Mouse (Mus musculus) cerebellum, postnatal 10 days (tissue): Measurements from ENCODE around the gene Map3k14.
"Not testable (repeated sequence)": the region's sequence is repeated elsewhere in the genome, so short reads cannot be mapped to it uniquely, and the experiment has no call there.

Source experiments
- DNase-seq, 2 experiments: peaks; one replicate each; pipeline ENCODE4 v3.0.0; 2021; ENCODE audit warnings: mixed read lengths in 2 of 2

Map3k14 gene

DNA sequence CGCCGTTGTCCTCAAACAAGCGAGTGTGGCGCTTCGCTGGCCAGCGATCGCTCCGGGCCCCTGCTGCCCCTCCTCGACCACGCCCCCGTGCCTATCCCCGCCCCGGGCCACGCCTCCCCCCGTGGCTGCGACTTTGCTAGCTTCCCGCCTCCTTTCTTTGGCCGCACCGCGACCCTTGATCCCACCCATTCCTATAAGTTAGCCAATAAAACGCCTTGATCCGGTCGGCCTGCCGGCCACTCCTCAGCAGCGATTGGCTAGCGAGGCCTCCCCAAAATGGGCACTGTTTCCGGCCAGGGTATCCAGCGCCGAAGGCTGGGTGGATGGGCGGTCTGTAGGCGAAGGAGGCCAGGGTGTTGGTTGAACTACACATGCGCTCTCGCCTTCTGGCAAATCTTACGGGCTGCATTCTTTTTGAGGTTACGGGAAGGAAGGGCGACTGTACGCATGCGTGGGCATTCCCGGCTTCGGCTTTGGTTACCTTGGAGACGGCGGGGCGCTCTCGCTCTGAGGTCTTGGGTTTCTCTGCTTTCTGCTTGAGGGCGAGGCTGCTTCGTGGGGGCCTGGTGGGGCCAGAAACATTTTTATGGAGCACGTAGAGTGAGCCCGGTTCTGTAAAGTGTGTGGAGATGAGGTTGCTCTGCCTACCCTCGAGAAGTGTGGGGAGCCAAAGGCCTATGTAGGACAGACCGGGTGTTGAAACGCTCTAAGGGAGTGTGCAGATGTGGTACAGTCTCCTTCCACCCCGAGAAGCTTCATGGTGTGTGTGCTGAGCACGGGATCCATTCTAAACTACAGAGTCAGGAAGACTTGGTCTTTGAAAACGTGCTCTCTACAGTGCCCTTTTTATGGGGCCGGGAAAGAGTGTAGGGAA, at the start of gene Map3k14:
Gene Map3k14 (minus strand): TSS at position 127 of the 874 bp plus-strand sequence.
- DNase-seq: peak; percentile 99 to 100

DNA sequence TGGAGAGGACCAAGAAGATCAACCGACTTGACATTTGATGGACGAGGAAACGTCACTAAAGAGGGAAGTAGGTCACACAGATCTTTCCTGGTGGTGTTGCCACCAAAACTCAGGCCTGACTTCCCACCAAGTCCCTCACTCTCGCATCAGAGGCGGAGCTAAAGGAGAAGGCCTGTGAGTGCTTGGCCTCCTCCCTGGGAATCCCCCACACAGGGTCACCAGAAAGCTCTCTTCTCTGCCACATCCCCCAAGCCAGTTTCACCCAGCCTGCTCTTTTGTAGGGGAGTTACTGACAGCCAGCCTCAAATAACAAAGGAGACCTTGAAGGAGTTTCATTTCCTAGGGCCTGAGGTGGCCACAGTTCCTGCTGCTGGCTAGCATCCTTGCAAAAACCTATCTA, 48.1 kb upstream of the Map3k14 start:
- DNase-seq: no peak

DNA sequence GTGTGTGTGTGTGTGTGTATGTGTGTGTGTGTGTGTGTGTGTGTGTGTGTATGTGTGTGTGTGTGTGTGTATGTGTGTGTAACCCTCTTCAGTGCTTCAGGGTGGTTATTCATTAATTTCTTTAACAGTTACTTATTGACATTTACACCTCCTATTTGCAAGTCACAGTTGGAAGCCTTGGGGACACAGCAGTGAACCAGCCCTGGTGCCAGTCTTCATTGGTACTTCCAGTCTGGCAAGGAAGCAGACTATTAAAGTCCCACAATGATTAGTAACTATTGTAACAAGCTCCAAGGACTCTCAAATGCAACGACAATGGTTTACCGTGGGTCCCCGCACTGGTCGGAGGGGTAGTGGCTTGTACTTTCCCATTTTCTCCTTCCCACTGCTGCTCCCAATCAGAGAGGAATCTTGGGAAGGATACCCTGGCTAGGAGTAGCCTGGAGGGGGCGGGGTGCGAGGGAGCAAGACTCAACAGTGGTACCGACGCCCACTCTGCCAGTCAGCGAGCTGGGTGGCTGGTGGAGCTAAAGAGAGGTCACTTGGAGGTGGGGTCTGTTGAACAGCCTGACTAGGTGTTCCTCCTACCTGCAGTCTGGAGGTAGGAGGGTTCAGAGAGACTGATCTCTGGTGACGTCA, 47.6 kb upstream of the Map3k14 start:
- DNase-seq: no peak

DNA sequence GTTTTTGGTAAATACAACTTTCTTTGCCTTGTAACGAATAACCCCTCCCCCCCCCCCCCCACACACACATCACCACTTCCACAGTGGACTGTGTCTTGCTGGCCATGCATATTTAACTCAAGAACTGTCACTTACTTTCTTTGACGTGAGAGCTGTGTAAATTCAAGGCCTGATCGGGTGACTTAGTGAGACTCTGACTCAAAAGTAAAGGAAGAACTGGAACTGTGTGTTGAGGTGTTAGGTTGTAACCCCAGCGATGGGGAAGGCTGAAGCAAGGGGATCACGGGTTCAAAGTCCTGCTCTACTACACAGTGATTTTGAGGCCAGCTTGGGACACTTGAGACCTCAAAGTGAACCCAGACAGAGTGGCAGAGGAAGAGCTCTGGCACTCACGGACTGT, 46.3 kb upstream of the Map3k14 start:
- DNase-seq: no peak

DNA sequence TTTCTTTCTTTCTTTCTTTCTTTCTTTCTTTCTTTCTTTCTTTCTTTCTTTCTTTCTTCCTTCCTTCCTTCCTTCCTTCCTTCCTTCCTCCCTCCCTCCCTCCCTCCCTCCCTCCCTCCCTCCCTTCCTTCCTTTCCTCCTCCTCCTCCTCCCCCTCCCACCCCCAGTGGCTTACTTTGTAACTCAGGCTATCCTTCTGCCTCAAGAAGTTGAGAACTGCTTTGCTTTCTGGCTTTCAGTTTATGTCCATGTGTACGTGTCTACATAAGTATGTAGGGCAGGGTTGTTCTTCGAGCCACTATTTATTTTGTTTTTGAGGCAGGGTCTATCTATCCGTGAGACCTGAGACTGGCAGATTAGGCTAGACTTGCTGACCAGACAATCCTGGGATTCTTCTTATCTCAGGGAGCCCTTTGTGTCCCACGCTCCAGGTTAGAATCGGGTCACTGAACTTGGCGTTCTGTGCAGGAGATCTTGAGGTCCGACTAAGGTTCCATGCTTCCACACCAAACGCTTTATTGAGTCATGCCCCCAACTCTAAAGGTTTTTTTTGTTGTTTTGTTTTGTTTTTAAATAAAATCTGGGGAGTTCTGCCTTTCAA, 45.5 kb upstream of the Map3k14 start:
- DNase-seq: no peak

DNA sequence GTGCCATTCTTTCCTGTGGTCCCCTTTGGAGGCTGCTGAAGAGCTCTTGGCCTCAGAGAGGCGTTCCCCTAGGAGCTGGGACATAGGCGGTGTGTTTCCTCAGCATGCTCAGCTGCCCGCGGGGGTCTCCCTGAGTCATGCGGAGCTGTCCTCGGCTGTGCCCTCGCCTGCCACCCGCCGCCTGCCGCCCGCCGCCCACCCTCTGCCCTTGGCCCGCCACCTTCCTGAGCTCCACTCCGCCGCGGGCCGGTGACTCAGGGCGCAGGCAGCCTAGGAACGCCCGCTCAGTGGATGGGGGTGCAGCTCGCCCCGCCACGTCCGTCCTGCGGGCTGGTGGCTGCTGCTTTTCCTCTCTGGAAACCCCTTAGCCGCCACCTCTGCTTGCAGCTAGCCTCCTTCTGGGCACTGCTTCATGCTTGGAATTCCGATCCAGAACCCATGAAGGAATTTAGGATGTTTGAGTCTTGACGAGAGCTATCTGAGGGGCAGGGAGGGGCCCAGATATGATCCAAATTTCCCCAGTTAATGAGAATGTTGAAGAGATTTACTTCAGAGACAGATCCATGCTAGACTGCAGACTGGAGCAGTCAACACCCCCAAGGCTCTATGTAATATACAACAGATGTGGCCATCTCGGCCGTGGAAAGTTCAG, 44.8 kb upstream of the Map3k14 start:
- DNase-seq: peak; percentile 47 to 53

DNA sequence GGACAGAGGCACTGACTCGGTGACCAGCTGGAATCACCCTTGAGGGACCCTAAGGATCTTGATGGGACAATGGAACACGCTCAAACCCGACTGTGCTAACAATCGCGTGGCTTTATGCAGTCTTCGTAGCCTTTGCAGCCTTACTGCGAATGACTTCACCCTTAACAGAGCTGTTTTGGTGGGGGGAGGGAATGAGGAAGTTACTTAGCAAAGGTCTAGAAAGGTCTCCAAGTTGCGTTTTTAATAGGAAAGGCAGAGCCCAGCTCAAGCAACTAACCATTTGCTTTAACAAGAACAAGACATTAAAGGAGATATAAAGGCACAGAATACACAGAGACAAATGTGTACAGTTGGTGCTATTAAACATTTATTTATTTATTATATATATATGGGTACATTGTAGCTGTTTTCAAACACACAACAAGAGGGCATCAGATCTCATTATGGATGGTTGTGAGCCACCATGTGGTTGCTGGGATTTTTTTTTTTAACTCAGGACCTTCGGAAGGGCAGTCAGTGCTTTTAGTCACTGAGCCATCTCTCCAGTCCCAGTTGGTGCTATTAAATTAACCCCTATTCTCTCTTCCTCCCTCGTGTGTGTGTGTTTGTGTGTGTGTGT, 42.8 kb upstream of the Map3k14 start:
- no peak for DNase-seq

DNA sequence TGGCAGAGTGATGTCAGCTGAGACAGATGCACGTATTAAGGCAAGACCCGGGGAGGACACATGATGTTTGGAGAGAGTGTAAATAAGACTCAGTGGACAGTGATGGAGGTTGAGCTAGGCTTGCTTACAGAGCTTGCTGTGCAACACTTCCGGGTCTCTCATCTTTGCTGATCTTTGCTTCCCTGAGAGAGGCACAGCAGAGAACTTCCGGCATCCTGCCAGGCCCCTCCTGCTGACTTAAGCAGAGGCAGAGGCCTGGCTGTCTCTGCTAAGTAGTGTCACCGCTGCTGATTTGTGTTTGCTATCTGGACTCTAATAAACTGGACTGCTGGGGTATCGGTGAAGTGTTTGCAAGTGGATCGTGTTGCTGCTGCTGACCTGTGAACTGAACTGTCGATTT, 40.6 kb upstream of the Map3k14 start:
- peak in 1 of 2 experiments; percentile 52 for DNase-seq

DNA sequence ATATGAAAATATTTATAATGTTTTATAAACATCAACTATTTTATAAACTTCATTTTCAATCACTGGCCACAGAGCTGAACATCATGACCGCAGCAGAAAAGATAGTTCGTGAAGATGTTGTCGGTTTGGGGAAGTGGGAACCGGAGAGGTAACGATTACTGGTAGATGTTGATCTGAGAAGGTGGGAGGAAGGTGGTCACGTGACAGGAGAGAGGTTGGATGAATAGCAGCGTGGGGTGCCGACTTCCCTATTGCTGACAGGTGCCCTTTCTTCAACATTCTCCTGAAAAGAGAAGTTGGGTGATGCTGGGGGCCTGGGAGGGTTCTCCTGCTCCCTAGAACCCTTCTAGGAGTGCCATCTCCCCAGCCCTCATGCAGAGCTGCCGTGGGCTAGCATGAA, 37.3 kb upstream of the Map3k14 start:
- DNase-seq: no peak

DNA sequence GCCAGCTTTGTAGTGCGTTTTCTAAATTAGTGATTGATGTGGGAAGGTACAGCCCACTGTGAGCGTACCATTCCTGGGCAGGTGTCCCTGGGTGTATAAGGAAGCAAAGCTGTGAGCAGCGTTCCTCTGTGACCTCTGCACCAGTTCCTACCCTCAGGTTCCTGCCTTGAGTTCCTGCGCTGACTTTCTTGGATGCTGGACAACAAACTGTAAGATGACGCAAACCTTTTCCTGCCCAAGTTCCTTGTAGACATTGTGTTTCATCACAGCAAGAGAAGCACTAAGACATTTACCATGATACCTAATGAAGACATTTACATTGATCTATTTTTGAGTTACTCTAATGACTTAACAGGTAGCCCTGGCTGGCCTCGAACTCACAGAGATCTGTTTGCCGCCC, 27.5 kb upstream of the Map3k14 start:
- no peak for DNase-seq

DNA sequence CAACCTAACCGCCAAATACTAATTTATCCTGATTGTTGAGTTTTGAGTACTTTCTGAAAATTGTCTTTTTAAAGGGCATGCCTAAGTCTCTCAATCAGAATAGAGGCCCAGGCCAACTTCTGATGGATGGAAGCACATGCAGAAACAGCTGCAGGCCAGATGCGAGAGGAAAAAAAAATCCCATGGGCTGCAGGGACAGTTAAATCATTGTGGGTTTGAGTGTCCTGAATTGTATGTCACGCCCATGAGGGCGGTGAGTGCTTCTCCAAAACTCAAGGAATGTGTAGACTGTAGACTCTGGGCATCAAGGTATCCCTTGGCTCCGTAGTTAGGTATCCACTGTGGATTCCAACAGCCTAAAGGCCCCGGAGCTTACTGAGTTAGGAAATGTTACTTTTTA, 26.8 kb upstream of the Map3k14 start:
- no peak for DNase-seq

DNA sequence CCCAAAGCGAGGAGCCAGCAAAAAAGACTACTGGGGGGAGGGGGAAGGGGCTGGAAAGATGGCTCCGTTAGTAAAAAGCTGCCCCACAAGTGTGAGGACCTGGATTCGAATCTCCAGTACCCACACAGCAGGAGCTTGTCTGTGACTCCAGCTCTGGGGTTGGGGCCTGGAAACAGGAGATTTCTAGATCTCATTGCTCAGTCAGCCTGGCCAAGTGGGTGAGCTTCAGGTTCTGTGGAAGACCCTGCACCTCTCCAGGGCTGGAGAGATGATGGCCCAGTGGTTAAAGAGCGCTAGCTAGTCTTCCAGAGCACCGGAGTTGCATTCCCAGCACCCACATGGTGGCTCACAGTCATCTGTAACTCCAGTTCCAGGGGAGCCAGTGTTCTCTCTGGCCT, 25.6 kb upstream of the Map3k14 start:
- DNase-seq: no peak

DNA sequence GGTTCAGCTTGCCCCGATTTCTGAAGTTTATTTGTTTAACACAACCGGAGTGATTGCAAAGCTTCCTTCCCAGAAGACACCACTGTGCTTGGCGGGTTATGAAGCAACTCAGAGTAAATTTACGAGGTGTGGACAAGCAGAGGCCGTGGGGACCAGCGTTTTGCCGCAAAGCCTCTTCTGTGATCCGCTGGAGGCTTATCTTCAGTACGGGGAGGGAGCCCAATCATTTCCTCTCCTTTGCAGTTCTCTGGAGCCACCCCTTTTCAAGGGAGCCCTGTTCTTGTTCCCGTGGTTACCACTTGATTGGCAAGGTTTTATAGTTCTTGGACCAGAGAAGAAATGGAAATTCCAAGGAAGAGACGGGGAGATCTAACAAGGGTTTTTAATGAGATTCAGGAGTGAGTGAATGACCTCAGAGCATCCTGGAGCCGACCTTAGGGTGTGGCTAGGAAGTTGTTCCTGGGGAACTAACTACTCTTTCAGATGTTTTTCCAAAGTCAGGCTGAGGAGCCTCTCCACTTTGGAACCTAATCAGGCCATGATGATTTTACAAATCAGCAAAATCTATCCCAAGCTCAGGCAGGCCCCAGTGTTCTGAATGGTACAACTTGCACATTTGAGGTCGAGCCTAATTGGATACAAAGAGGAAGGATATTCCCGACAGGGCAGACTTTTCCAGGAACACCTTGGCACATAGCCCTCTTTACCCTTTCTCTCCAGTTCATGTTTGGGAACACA, 25.0 kb upstream of the Map3k14 start:
- peak; percentile 34 to 40 for DNase-seq

DNA sequence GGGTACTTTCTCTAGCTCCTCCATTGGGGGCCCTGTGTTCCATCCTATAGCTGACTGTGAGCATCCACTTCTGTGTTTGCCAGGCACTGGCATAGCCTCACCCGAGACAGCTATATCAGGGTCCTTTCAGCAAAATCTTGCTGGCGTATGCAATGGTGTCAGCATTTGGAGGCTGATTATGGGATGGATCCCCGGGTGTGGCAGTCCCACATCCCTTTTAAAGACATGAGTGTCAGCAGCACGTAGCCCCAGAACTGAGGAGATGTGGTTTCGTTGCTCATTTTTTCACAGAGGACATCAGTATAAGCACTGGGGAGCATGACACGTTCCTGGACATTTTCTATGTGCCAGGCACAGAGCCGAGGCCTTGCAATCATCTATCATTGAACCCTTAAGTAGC, 23.6 kb upstream of the Map3k14 start:
- DNase-seq: not testable (repeated sequence)

DNA sequence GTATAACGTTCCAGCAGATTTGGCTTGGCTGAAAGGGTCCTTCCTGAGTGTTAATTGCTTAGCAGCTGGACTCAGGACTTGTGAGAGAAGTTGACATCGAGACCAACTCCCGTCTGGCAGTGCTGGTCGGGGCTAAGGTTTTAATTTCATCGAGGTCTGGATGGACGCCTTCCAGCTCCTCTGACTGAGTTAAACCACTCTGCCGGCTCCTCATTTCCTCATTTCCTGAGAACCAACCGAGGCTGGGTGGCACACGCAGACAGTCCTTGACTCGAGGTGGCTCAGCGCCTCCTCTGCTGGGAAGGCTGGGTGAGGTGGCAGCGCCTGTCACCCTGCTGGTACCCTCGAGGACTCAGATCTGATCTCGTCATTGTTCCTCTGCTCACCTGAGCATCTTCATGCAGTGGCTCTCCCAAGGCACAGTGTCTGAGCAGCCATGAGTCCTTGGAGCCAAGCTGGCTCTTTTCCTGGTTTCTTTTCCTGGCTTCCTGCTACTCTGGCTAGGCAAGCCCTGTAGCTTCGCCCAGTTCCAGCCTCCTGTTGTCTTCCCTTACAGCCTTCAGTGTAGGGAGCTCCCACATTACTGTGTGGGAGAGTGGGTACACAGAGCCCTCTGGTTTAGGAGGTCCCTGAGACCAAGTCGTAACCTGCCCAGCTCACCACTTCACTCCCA, 21.2 kb upstream of the Map3k14 start:
- peak; percentile 26 to 35 for DNase-seq

DNA sequence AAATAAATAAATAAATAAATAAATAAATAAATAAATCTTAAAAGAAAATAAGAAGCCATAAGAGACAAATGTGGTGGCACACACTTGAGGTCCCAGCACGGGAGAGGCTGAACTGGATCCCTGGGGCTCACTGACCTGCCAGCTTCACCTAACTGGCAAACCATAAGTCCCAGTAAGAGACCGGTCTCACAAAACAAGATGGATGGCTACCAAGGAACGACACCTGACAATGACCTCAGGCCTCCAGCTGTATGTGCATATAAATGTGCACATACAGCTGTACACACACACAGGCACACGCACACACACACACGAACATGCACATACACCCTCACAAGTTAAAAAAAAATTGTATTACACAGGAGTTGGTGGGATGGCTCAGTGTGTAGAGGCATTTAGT, 19.6 kb upstream of the Map3k14 start:
- DNase-seq: no peak

DNA sequence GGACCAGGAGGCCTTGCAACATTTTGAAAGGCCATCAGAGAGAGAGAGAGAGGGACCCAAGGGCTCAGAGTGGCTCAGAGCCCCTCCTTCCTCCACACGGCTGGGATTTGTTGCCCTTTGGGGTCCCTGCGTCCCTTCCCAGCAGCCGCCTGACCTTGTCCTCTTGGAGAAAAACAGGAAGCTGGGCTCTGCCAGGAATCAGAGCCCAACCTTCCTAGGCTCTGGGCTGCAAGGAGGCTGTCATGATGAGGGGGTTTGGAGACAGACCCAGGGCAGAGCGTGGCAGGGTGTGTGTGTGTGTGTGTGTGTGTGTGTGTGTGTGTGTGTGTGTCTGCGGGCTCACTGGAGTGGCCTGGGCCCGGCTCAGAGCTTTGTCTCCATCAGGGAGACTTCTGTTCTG, 18.7 kb upstream of the Map3k14 start:
- DNase-seq: peak in 1 of 2 experiments; percentile 30

DNA sequence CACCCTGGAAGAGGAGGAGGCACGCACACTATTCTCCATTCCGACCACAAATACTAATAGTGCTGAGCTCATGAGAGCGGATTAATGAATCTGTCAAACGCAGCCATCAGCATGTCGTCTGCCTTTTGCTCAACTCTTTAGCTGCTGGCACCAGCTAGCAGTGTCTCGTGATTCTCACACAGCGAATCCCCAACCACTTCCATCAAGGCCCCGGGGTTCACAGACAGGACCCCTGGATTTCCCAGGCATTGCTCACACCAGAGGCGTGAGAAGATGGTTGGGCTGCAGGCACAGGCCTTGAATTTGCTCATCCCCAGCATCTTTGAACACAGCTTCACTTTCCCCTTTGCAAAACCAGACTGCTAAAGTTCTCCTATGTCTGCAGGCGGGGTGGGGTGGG, 18.0 kb upstream of the Map3k14 start:
- no peak for DNase-seq

DNA sequence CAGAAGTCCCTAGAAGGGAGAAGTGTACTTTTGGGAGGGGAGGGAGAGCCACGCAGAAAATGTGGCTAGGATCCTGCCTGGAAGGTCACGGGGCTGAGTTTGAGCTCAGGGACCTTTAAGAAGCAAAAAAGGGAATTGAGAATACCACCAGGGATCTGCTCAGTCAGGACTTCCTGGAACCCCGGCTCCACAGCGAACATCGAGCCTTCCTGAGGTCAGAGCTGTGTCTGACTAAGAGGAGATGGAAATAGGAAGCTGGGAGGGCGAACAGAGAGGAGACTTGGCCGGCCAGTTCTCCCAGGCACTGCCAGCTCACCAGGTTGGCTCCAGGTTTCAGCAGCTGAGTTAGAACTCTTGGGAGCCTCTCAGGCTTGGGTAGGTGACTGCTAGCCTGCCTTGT, 14.5 kb upstream of the Map3k14 start:
- no peak for DNase-seq

DNA sequence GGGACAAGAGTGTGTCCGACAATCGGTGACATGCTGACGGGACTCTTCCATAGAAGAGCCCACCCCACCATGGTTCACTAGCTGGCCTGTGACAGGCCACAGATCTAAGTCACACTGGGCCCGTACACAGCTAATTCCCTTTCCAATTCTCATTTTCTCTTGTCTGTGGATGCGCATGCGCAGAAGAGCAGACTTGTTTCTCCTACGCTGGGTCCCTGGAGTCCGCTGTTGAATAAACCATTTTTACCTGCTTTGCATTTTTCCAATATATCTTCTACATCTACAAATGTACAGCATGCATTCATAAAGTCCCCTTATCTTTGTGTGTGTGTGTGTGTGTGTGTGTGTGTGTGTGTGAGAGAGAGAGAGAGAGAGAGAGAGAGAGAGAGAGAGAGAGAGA, 9.2 kb upstream of the Map3k14 start:
- no peak for DNase-seq

DNA sequence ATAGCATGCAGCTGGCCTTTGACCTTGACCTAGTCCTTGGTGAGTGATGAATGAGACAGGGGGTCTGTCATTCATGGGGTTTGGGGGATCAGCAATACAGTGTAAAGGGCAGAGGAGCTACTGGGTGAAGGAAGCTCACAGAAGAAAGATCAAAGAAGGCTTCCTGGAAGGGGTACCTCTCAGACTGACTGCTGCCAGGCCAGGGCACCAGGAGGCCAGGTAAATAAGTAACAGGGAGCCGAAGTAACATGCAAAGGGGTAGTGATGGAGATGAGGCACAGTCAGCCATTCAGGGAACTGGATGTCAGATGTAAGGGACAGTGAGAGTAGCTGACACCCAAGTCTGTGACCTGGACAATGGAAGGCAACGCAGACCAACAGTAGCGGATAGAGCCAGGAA, 5.6 kb upstream of the Map3k14 start:
- DNase-seq: no peak

DNA sequence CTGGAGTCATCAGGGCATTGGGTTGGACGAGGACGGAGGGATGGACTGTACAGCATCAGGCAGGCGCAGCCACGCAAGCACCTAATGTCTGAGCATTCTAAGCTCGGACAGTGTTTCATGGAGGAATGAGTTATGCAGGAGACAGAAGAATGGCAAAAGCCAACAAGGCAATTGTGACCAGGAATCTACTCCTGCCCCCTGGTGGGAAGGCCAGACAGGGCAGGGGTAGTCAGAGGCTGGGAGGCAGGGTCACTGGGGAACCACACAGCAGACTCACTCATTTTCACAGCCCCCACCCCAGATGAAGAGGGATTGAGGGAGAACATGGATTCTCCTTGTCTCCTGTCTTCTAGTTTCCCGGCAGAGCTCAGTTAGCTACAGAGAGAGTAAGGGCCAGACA, 4.7 kb upstream of the Map3k14 start:
- peak; percentile 47 to 53 for DNase-seq
